24 mouse cellular contexts compared by ENCODE assay signal in the genomic region with DNA sequence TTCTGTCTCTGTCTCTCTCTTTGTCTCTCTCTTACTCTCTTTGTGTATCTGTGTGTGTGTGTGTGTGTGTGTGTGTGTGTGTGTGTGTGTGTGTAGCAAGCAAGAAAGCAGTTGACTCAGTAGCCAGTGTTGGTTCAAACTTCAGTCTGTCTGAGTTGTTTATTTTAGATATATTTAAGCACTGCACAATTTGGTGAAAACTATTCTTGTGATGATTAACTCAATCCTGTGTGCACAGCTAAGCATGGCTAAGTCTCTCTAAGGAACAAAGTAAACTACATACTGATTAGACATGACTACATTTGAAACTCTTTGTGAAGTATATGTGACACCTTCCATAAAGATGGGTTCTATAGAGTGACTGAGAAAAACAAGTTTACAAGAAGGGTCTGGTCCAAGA.
DNase-seq lines count a peak whose midpoint lies in the region; ATAC-seq lines count a peak whose summit lies in the region.
"Had no signal": no experiment of that assay in that cellular context is flagged by ENCODE, and none has a peak within 500 bp of the region (broad histone marks: within the 10 kb centered on the region; RNA-seq: fewer than 3 reads in every experiment).

No protein-coding gene starts in this region.

- H3K9me3 ChIP-seq in kidney, embryonic 15.5 days (replicated peaks), result no peaks in the 10 kb centered on the region
- H3K9me3 ChIP-seq in stomach, embryonic 14.5 days (ENCODE audit: control insufficient read depth, low read depth, low read length), result no peaks in the 10 kb centered on the region
- no peaks in the 10 kb centered on the region for H3K9me3 ChIP-seq in stomach, embryonic 16.5 days (replicated peaks; ENCODE audit: control insufficient read depth, low read length)
- H3K9me3 ChIP-seq in midbrain, embryonic 13.5 days, result no peaks in the 10 kb centered on the region
- H3K9me3 ChIP-seq: embryonic facial prominence, embryonic 10.5 days; embryonic facial prominence, embryonic 12.5 days; forebrain, embryonic 13.5 days; forebrain, embryonic 15.5 days; G1E had no signal

- H3K4me3 ChIP-seq in kidney, embryonic 15.5 days (replicated peaks), result no peak overlapping the region
- no peak overlapping the region for H3K4me3 ChIP-seq in stomach, embryonic 14.5 days (ENCODE audit: low read depth, low read length)
- H3K4me3 ChIP-seq in stomach, embryonic 16.5 days (replicated peaks; ENCODE audit: low read length), result no peak overlapping the region
- H3K4me3 ChIP-seq in midbrain, embryonic 13.5 days (replicated peaks), result no peak overlapping the region
- H3K4me3 ChIP-seq: embryonic facial prominence, embryonic 10.5 days; embryonic facial prominence, embryonic 12.5 days; forebrain, embryonic 13.5 days; forebrain, embryonic 15.5 days had no signal

- DNase-seq in kidney, adult 9 months, result no peak
- no peak for DNase-seq in gastrocnemius, postnatal 14 days
- DNase-seq: adrenal gland, adult 8-10 months; adrenal gland, postnatal 14 days; adrenal gland, postnatal 36 days; B cell, adult 2 months; cerebellum, adult 11-12 months; cerebellum, adult 2 months; cerebellum, adult 9-10 months; cerebellum, postnatal 10 days; cerebellum, postnatal 25 days had no signal

- intact Hi-C loops in gastrocnemius, postnatal 14 days (cut with DNase I; ENCODE audit: low total_unique reads), result no loop called here

- H3K27me3 ChIP-seq in kidney, embryonic 15.5 days, result no peaks in the 10 kb centered on the region
- H3K27me3 ChIP-seq in stomach, embryonic 14.5 days (ENCODE audit: control insufficient read depth, insufficient read depth, low read length), result no peaks in the 10 kb centered on the region
- no peaks in the 10 kb centered on the region for H3K27me3 ChIP-seq in stomach, embryonic 16.5 days (ENCODE audit: control insufficient read depth, insufficient read depth, low read length)
- H3K27me3 ChIP-seq in midbrain, embryonic 13.5 days, result no peaks in the 10 kb centered on the region
- H3K27me3 ChIP-seq: CH12.LX; forebrain, embryonic 13.5 days; forebrain, embryonic 15.5 days; Patski had no signal

- H3K36me3 ChIP-seq in kidney, embryonic 15.5 days, result no peaks in the 10 kb centered on the region
- no peaks in the 10 kb centered on the region for H3K36me3 ChIP-seq in stomach, embryonic 14.5 days (ENCODE audit: control insufficient read depth, insufficient read depth, low read length)
- no peaks in the 10 kb centered on the region for H3K36me3 ChIP-seq in stomach, embryonic 16.5 days (ENCODE audit: control insufficient read depth, insufficient read depth, low read length)
- no peaks in the 10 kb centered on the region for H3K36me3 ChIP-seq in midbrain, embryonic 13.5 days
- H3K36me3 ChIP-seq: embryonic facial prominence, embryonic 10.5 days; embryonic facial prominence, embryonic 12.5 days; forebrain, embryonic 15.5 days; G1E had no signal

- H3K9ac ChIP-seq in kidney, embryonic 15.5 days, result no peak overlapping the region
- H3K9ac ChIP-seq in stomach, embryonic 14.5 days (replicated peaks; ENCODE audit: low read depth, low read length), result no peak overlapping the region
- no peak overlapping the region for H3K9ac ChIP-seq in stomach, embryonic 16.5 days (ENCODE audit: low read length)
- no peak overlapping the region for H3K9ac ChIP-seq in midbrain, embryonic 13.5 days (replicated peaks)
- H3K9ac ChIP-seq: embryonic facial prominence, embryonic 12.5 days; forebrain, embryonic 13.5 days; forebrain, embryonic 15.5 days had no signal

- H3K4me2 ChIP-seq in kidney, embryonic 15.5 days, result no peak overlapping the region
- H3K4me2 ChIP-seq in stomach, embryonic 14.5 days (replicated peaks; ENCODE audit: low read depth, low read length), result no peak overlapping the region
- no peak overlapping the region for H3K4me2 ChIP-seq in stomach, embryonic 16.5 days (ENCODE audit: low read depth, low read length)
- no peak overlapping the region for H3K4me2 ChIP-seq in midbrain, embryonic 13.5 days (replicated peaks)
- H3K4me2 ChIP-seq: embryonic facial prominence, embryonic 12.5 days; forebrain, embryonic 13.5 days; forebrain, embryonic 15.5 days had no signal

- H3K27ac ChIP-seq in kidney, embryonic 15.5 days, result peak overlapping the region; percentile 41; the same call in 1 of the 2 replicates
- no peak overlapping the region for H3K27ac ChIP-seq in stomach, embryonic 14.5 days (ENCODE audit: low read length)
- 0 out of 2 replicates have a peak overlapping the region, but pooled peaks have one; percentile 15 for H3K27ac ChIP-seq in stomach, embryonic 16.5 days (ENCODE audit: low read length)
- H3K27ac ChIP-seq in midbrain, embryonic 13.5 days, result no peak overlapping the region
- H3K27ac ChIP-seq: embryonic facial prominence, embryonic 10.5 days; embryonic facial prominence, embryonic 12.5 days; forebrain, embryonic 13.5 days; forebrain, embryonic 15.5 days had no signal

- ATAC-seq in kidney, embryonic 15.5 days (replicated peaks; ENCODE audit: low FRiP score), result no peak
- peak; percentile 66; the same call in 1 of the 2 replicates for ATAC-seq in stomach, embryonic 14.5 days (ENCODE audit: insufficient number of reproducible peaks, insufficient read depth, low FRiP score, low read depth)
- peak; percentile 31; the same call in 1 of the 2 replicates for ATAC-seq in stomach, embryonic 16.5 days (ENCODE audit: insufficient read depth, low FRiP score)
- ATAC-seq in midbrain, embryonic 13.5 days, result no peak
- ATAC-seq: activated CD4-positive, CD25-positive, alpha-beta regulatory T cell, adult 4 months; CD4-positive, CD25-positive, alpha-beta regulatory T cell, adult 4 months; forebrain, embryonic 13.5 days; forebrain, embryonic 15.5 days; Patski had no signal

- H3K4me1 ChIP-seq in kidney, embryonic 15.5 days, result peaks cover 16% of the 10 kb centered on the region
- H3K4me1 ChIP-seq in stomach, embryonic 14.5 days (ENCODE audit: control insufficient read depth, insufficient read depth, low read length), result no peaks in the 10 kb centered on the region
- peaks cover 5% of the 10 kb centered on the region; the same call in 1 of the 2 replicates for H3K4me1 ChIP-seq in stomach, embryonic 16.5 days (ENCODE audit: control insufficient read depth, insufficient read depth, low read length)
- H3K4me1 ChIP-seq in midbrain, embryonic 13.5 days (replicated peaks), result no peaks in the 10 kb centered on the region
- H3K4me1 ChIP-seq: embryonic facial prominence, embryonic 12.5 days; forebrain, embryonic 13.5 days; forebrain, embryonic 15.5 days had no signal

Comparison
In these comparisons a context has a peak if more than half of its experiments do, and no peak if none do; other contexts are left out.
1. H3K27ac ChIP-seq: peak in kidney, embryonic 15.5 days (single experiment) and stomach, embryonic 16.5 days (single experiment); none in stomach, embryonic 14.5 days (single experiment) and midbrain, embryonic 13.5 days (single experiment).
2. ATAC-seq: peak in stomach, embryonic 14.5 days (single experiment) and stomach, embryonic 16.5 days (single experiment); none in kidney, embryonic 15.5 days (single experiment) and midbrain, embryonic 13.5 days (single experiment).